Mouse (Mus musculus) liver, embryonic 14.5 days (tissue): Measurements from ENCODE around the gene Gm20662. TPM values are rescaled to one million over a fixed set of nuclear protein-coding genes. Genes with fewer than 3 reads are reported as not detected.
A peak's percentile ranks its signal among the peaks of the same experiment; 100 is the strongest.

ENCODE experiments used
- ATAC-seq: fragments of 200-750 bp; cut with Nextera tagmentation; 2 replicates; pipeline ENCODE4 v1.8.0; 2017; ENCODE audit warnings: moderate number of reproducible peaks, mild to moderate bottlenecking, moderate library complexity; ENCODE audit not compliant: insufficient read depth
- DNase-seq, 3 experiments: peaks; one replicate each; pipeline ENCODE4 v3.0.0-alpha.2; 2012 to 2013; ENCODE audit warnings: low read depth in 3 of 3, low spot score in 3 of 3
- H3K27ac ChIP-seq: fragments of 300-500 bp; sonication (generic); 2 replicates; pipeline ENCODE4 v1.5.1; 2014; ENCODE audit warnings: moderate library complexity, mild to moderate bottlenecking, control low read depth, inconsistent platforms
- H3K27me3 ChIP-seq: fragments of 300-500 bp; sonication (generic); 2 replicates; pipeline ENCODE4 v1.6.1; 2014; ENCODE audit warnings: mild to moderate bottlenecking, low read length, moderate library complexity; ENCODE audit not compliant: control insufficient read depth, insufficient read depth
- H3K36me3 ChIP-seq: fragments of 300-500 bp; sonication (generic); replicated peaks from 2 replicates; pipeline ENCODE4 v1.6.1; 2014; ENCODE audit warnings: low read depth; ENCODE audit not compliant: control insufficient read depth, insufficient read depth
- H3K4me1 ChIP-seq, 2 experiments: fragments of 200-500 bp in 1 of 2; fragments of 300-500 bp in 1 of 2; sonication (generic) in 1 of 2; replicated peaks; 2 replicates each; pipeline ENCODE4 v1.6.1; 2012 to 2014; ENCODE audit warnings: antibody characterized with exemption in 1 of 2, inconsistent platforms in 1 of 2, low read length in 1 of 2; ENCODE audit not compliant: control insufficient read depth in 2 of 2, insufficient read depth in 2 of 2
- H3K4me2 ChIP-seq: fragments of 300-500 bp; sonication (generic); 2 replicates; pipeline ENCODE4 v1.6.1; 2014; ENCODE audit warnings: low read depth, mild to moderate bottlenecking, control low read depth, moderate library complexity
- H3K4me3 ChIP-seq, 2 experiments: fragments of 200-500 bp in 1 of 2; fragments of 300-500 bp in 1 of 2; sonication (generic) in 1 of 2; 2 replicates each; pipeline ENCODE4 v1.5.1; 2012 to 2014; ENCODE audit warnings: low read depth in 2 of 2, low read length in 2 of 2, mild to moderate bottlenecking in 2 of 2, control low read depth in 1 of 2, inconsistent platforms in 1 of 2, moderate library complexity in 1 of 2; ENCODE audit not compliant: insufficient read depth in 1 of 2
- H3K9ac ChIP-seq: fragments of 300-500 bp; sonication (generic); replicated peaks from 2 replicates; pipeline ENCODE4 v1.6.1; 2014; ENCODE audit warnings: mild to moderate bottlenecking, control low read depth, moderate library complexity
- H3K9me3 ChIP-seq: fragments of 300-500 bp; sonication (generic); 2 replicates; pipeline ENCODE4 v1.6.1; 2016; ENCODE audit warnings: low read length, mixed read lengths; ENCODE audit not compliant: control insufficient read depth
- CTCF ChIP-seq: IDR thresholded peaks from 2 replicates; pipeline ENCODE4 v1.5.1; 2016; ENCODE audit warnings: antibody characterized with exemption, low read depth, control low read depth
- EP300 ChIP-seq: IDR thresholded peaks from 2 replicates; pipeline ENCODE4 v1.6.1; 2016; ENCODE audit warnings: antibody characterized with exemption, low read depth
- WGBS: fragments of 180-500 bp; shearing (Covaris S2); extraction: QIAGEN DNeasy Blood & Tissue Kit; methylation state at CpG from one replicate; pipeline ENCODE4 v1.1.7; 2014; ENCODE audit not compliant: insufficient replicate concordance; 5-methylcytosine and 5-hydroxymethylcytosine counted together
- polyA plus RNA-seq, 2 experiments: library from polyadenylated mRNA; depleted of rRNA in 1 of 2; stranded (reverse) in 1 of 2; unstranded in 1 of 2; fragments of >200 nt; fragmentation: Nextera tagmentation in 1 of 2; extraction: Ambion mirVana in 1 of 2; gene quantifications; 2 replicates each; pipeline versions ENCODE4 v1.2.1 to v1.2.3; 2012 to 2014

Gm20662 gene
- polyA plus RNA-seq, 2 experiments, result 0.95 TPM; not detected in 1

DNA sequence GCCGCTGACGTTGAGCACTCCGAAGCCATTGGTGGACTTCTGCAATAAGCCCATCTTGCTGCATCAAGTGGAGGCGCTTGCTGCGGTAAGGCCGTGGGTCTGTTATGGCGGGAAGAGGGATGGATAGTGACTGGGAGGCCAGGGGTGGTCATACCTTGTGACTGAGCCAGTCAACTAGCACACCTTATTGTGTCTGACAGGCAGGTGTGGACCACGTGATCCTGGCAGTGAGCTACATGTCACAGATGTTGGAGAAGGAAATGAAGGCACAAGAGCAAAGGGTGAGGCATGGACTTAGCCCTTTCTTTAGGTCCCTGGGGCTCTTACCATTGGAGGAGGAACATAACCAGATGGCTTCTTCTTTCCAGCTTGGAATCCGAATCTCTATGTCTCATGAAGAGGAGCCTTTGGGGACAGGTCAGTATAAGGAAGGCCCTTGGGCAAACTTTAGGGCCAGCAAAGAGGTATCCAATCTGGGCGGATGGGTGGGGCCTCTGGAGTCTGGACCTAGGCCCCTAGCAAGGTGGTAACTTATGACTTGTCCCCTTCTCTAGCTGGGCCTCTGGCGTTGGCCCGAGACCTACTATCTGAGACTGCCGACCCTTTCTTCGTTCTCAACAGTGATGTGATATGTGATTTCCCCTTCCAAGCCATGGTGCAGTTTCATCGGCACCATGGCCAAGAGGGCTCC, 53.6 kb downstream of the Gm20662 start:
- WGBS, result 32% methylated on average over 15 of the region's 15 CpGs
- H3K9me3 ChIP-seq, result no peaks in the 10 kb centered on the region
- DNase-seq (no peak), ATAC-seq (peak; percentile 0; the same call in 1 of the 2 replicates)
- peak overlapping the region; percentile 75 to 85 for H3K4me3 ChIP-seq
- peak overlapping the region; percentile 58 for H3K27ac ChIP-seq
- peak overlapping the region; percentile 98 for H3K4me2 ChIP-seq
- no peaks in the 10 kb centered on the region for H3K27me3 ChIP-seq
- H3K4me1 ChIP-seq, result peaks cover 22 to 36% of the 10 kb centered on the region in 2 experiments
- peak overlapping the region; percentile 74 for H3K9ac ChIP-seq
- TF ChIP-seq EP300, result no peak
- no peak for TF ChIP-seq CTCF
- H3K36me3 ChIP-seq, result peaks cover 64% of the 10 kb centered on the region

- no peak for DNase-seq
- TF ChIP-seq CTCF (no peak), EP300 (no peak)
- Histone ChIP-seq H3K4me2 (no peak overlapping the region), H3K27ac (no peak overlapping the region), H3K36me3 (peaks cover 64% of the 10 kb centered on the region), H3K27me3 (no peaks in the 10 kb centered on the region), H3K4me1 (peaks cover 22 to 36% of the 10 kb centered on the region in 2 experiments), H3K9me3 (no peaks in the 10 kb centered on the region), H3K9ac (no peak overlapping the region), H3K4me3 (no peak overlapping the region)
- 90% methylated on average over 15 of the region's 15 CpGs for WGBS
- ATAC-seq, result no peak
Measured at GRCm38 (mm10) chr9:108051184-108051930, 55.2 kb downstream of the Gm20662 start.

DNA sequence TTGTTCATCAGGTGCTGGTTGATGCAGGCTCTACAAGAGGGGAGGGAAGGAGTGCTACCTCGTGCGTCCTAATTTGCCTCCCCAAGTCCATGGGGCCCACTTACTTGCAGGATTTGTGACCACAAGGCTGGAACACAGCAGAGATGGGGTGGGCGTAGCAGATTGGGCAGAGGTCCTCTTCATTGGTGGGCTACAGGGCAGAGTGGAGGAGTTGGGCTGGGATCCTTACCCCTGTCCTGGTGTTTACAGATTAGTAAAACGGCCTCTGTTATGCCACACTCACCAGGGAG, 55.7 kb downstream of the Gm20662 start:
- Histone ChIP-seq H3K9me3 (no peaks in the 10 kb centered on the region), H3K4me3 (no peak overlapping the region), H3K27ac (no peak overlapping the region), H3K9ac (no peak overlapping the region), H3K4me2 (no peak overlapping the region), H3K36me3 (peaks cover 65% of the 10 kb centered on the region), H3K27me3 (no peaks in the 10 kb centered on the region), H3K4me1 (peaks cover 22 to 31% of the 10 kb centered on the region in 2 experiments)
- no peak for ATAC-seq
- 72% methylated on average over 4 of the region's 4 CpGs for WGBS
- no peak for DNase-seq
- no peak for TF ChIP-seq EP300

- Histone ChIP-seq H3K36me3 (peaks cover 67% of the 10 kb centered on the region), H3K9ac (no peak overlapping the region)
Measured at GRCm38 (mm10) chr9:108052411-108052810, 56.3 kb downstream of the Gm20662 start.

DNA sequence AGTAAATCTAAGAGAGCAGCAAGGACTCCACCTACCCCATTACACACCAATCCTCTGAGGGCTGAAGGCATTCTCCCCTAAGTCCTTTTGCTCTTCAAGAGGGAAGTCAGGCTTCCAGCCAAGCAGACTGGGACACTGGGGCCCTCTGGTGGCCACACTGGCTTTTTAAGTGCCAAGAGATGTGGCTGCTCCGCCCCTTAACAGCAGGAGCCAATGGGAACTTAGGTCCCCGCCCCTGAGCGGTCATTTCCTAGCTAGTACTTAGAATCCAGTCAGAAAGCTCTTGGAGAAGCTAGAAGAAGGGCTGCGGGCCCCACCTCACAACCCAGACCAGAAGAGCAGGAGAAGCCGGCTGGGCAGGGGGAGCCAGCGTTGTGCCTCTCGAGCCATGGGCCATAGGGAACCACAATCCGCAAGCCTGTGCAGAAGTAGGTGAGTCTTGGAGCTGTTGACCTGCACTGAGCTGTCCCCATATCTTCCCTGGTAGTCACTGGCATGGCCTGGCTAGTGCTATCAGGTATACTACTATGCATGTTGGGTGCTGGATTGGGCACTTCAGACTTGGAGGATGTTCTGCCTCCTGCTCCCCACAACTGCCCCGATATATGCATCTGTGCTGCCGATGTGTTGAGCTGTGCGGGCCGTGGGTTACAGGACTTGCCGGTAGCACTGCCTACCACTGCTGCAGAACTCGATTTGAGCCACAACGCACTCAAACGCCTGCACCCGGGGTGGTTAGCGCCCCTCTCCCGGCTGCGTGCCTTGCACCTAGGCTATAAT, 56.9 kb downstream of the Gm20662 start, which contains the start of gene Amigo3:
Gene Amigo3 (plus strand): TSS at position 275 of the 780 bp plus-strand sequence.
- no peak within 1 kb of the TSS for H3K9ac ChIP-seq
- H3K4me2 ChIP-seq, result peak within 1 kb of the TSS; percentile 35
- no peak within 1 kb of the TSS for H3K4me3 ChIP-seq
- WGBS, result 53% methylated on average over 20 of the region's 20 CpGs
- no peaks in the 10 kb centered on the region for H3K27me3 ChIP-seq
- DNase-seq (peak; percentile 88 to 93 (median 90)), ATAC-seq (peak; percentile 28)
- H3K27ac ChIP-seq, result no peak within 1 kb of the TSS
- TF ChIP-seq CTCF (peak; percentile 97), EP300 (no peak)
- H3K36me3 ChIP-seq, result peaks cover 73% of the 10 kb centered on the region
- no peaks in the 10 kb centered on the region for H3K9me3 ChIP-seq
- H3K4me1 ChIP-seq, result peaks cover 10 to 20% of the 10 kb centered on the region in 2 experiments

More at GRCm38 (mm10) chr9:108052411-108052810, 56.3 kb downstream of the Gm20662 start:
- Histone ChIP-seq H3K27me3 (no peaks in the 10 kb centered on the region), H3K9me3 (no peaks in the 10 kb centered on the region), H3K4me1 (peaks cover 17 to 27% of the 10 kb centered on the region in 2 experiments), H3K4me2 (no peak overlapping the region), H3K27ac (no peak overlapping the region), H3K4me3 (no peak overlapping the region)
- WGBS, result 75% methylated on average over 7 of the region's 7 CpGs
- no peak for ATAC-seq
- TF ChIP-seq EP300 (no peak), CTCF (no peak)
- no peak for DNase-seq
